Mouse (Mus musculus) CH12.LX (cell line): Measurements from ENCODE around the gene Tas2r129.
"Not testable (repeated sequence)": the region's sequence is repeated elsewhere in the genome, so short reads cannot be mapped to it uniquely, and the experiment has no call there.

Source experiments
- CTCF ChIP-seq, 2 experiments: IDR thresholded peaks in 1 of 2; conservative IDR thresholded peaks in 1 of 2; 2 replicates each; pipeline ENCODE4 v1.5.1; 2011 to 2012; ENCODE audit warnings: low read depth in 2 of 2, low read length in 2 of 2, improper control_type of control experiment in 1 of 2, inconsistent platforms in 1 of 2, mild to moderate bottlenecking in 1 of 2, moderate library complexity in 1 of 2
- E2F4 ChIP-seq: IDR thresholded peaks from 2 replicates; pipeline ENCODE4 v1.6.1; 2011; ENCODE audit warnings: low read depth, low read length, improper control_type of control experiment; ENCODE audit not compliant: insufficient replicate concordance
- MAFK ChIP-seq: IDR thresholded peaks from 2 replicates; pipeline ENCODE4 v1.6.1; 2011; ENCODE audit warnings: low read length, improper control_type of control experiment; ENCODE audit not compliant: insufficient replicate concordance
- MAX ChIP-seq: IDR thresholded peaks from 2 replicates; pipeline ENCODE4 v1.6.1; 2011; ENCODE audit warnings: low read length, improper control_type of control experiment
- NELFE ChIP-seq: IDR thresholded peaks from 2 replicates; pipeline ENCODE4 v1.6.1; 2011; ENCODE audit warnings: low read depth, low read length, improper control_type of control experiment
- POLR2A ChIP-seq: IDR thresholded peaks from 2 replicates; pipeline ENCODE4 v1.6.1; 2011; ENCODE audit warnings: low read depth, mild to moderate bottlenecking, improper control_type of control experiment, low read length
- POLR2AphosphoS2 ChIP-seq: IDR thresholded peaks from 2 replicates; pipeline ENCODE4 v1.6.1; 2011; ENCODE audit warnings: low read depth, low read length, improper control_type of control experiment

DNA sequence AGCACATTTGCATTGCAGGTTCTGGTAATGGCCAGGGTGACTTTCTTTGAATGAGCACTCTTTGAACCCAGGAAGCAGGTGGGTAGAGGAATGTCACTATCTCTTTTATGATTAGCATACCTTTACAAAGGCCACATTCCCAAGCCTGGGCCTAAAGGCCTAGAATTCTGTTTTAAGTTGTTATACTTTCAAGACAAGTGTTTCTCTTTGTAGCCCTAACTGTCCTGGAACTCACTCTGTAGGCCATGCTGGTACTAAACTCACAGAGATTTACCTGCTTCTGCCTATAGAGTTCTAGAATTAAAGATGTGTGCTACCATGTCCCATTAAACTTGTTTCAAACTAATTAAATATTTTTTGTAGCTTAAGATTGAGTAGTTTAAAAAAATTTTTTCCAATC, 9.5 kb upstream of the Tas2r129 start:
- TF ChIP-seq CTCF (conservative IDR thresholded peaks at IDR 0.05 in 1 of 2, IDR thresholded peaks at IDR 0.05 in 1 of 2; ENCODE audit: low read depth in 2 of 2, low read length in 2 of 2); POLR2AphosphoS2; MAX; POLR2A; MAFK; E2F4; NELFE: not testable (repeated sequence)
